Mouse (Mus musculus) brain, embryonic 14.5 days (tissue): ENCODE data around the gene Cflar. TPM values are rescaled to one million over a fixed set of nuclear protein-coding genes. Genes with fewer than 3 reads are reported as not detected.

Source experiments
- DNase-seq: peaks from one replicate; pipeline ENCODE4 v3.0.0-alpha.2; 2011; ENCODE audit warnings: low read depth
- CTCF ChIP-seq: fragments of 200-500 bp; IDR thresholded peaks from 2 replicates; pipeline ENCODE4 v1.5.1; 2012; ENCODE audit warnings: inconsistent platforms, mild to moderate bottlenecking, moderate library complexity, borderline replicate concordance; ENCODE audit not compliant: insufficient read depth, insufficient read length; ENCODE audit errors: extremely low read depth
- POLR2A ChIP-seq: fragments of 200-500 bp; IDR thresholded peaks from 2 replicates; pipeline ENCODE4 v1.6.1; 2012; ENCODE audit warnings: mild to moderate bottlenecking, inconsistent platforms, borderline replicate concordance; ENCODE audit not compliant: poor library complexity, insufficient read depth, insufficient read length, severe bottlenecking; ENCODE audit errors: extremely low read depth
- polyA plus RNA-seq: library from polyadenylated mRNA; depleted of rRNA; stranded (reverse); fragments of >200 nt; gene quantifications from 2 replicates; pipeline ENCODE4 v1.2.3, GENCODE M21; 2012

The Cflar gene
- polyA plus RNA-seq, 1 experiment, result 12.3 TPM

- DNase-seq, result no peak
- TF ChIP-seq POLR2A (no peak), CTCF (no peak)
Measured at GRCm38 (mm10) chr1:58725095-58725494, 13.8 kb downstream of the Cflar start.

DNA sequence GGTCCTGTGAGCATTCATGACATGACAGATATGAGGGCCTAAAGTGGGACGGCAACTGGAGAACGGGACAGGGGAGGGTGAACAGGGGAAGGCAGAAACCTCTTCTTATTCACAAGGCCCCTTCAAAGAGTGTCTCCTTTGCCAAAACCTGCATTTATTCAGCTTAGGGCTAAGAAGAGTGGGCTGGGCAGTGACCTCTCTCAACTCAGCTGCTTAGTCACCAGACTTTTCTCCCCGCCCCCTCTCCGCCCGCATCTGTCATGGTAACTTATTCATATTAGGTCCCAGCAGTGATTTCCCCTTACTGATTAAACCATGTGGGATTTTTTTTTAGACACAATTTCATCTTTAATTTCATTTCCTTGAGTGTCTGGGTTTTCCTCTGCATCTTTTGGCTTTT is 14.5 kb downstream of the Cflar start:
- TF ChIP-seq POLR2A, result no peak
- no peak for TF ChIP-seq CTCF
- no peak for DNase-seq

DNA sequence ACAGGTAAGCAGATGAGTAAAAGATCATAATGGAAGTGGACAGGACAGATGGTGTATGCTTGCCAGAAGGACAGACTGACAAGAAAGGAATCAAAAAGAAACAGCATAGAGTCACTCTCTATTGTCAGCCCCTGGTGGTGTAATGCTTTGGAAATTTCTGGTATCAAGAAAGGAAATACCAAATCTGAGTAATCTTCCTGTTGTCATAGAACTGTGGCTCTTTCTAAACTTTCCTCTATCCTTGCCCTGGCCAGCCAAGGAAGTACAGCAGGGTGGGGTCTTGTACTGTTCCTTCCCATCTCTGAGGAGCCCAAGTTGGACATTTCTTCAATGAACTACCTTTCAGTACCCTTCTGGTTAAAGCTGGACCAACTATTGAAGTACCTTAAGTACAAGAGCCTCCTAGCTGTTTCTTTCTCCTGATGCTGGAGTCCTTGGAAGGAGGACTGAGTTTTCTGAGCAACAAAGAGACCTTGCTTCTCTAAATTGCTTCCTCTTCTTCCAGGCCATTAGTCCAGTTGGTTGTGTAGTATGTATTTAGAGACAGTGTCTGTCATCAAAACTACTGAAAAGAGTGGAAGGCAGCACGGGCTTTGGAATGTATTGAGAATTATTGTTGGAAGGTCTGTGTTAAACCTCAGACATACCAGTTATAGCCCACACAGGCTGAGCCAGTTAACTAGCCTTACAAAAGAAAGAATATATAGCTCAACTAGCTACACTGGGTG is 15.9 kb downstream of the Cflar start:
- no peak for DNase-seq
- no peak for TF ChIP-seq CTCF
- TF ChIP-seq POLR2A, result no peak

DNA sequence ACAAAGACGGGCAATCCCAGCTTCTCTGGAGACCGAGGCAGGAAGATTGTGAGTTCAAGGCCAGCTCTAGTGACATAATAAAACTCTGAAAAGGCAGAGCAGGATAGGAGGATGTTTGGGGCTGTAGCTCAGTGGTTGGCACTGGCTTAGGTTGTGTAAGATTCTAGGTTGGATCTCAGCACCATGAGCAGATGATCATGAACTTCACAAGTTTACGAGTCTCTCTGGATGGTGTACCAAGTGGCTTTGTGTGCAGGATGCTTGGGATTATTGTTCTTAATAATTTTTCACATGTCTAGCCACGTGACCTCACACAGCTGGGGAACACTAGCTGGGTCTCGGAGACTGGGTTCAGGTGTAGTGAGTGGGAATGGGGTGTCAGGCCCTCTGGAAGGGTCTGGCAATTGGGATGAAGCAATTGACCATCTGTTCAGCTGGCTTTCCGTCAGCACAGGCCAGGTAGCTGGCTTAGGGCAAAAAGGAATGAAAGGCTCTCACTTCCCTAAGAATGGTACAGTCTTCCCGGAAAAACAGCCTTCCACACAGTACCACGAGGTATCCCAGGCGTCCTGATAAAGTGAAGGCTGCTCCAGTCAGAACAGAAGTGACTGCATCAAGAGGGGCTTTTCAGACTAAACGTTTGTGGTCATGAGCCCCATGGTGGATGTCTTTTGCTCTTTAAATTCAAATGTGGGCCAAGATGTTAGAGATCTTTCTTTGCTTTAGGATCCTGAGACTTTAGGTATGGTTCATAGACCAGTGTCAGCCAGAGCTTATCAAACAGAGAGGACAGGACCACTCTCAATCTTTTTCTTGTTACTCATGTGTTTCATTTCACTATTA is 16.7 kb downstream of the Cflar start:
- DNase-seq, result no peak
- TF ChIP-seq POLR2A, result no peak
- no peak for TF ChIP-seq CTCF

DNA sequence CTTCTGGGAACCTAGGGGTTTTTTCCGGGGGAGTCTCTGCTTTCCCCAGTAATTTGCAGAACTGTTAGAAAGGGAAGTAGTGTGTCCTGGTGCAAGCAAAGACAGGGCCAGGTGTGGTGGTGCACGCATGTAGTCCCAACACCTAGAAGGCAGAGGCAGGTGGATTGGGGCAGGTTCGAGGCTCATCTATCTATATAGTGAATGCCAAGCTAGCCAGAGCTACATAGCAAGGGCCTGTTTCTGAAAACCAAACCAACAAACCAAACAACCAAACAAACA is 17.2 kb downstream of the Cflar start:
- TF ChIP-seq CTCF, result no peak
- TF ChIP-seq POLR2A, result no peak
- DNase-seq, result no peak

- TF ChIP-seq CTCF, result no peak
- TF ChIP-seq POLR2A, result no peak
- DNase-seq, result no peak
Measured at GRCm38 (mm10) chr1:58733636-58734035, 22.3 kb downstream of the Cflar start.

GRCm38 (mm10) chr1:58734043-58734920 is 23.0 kb downstream of the Cflar start:
- TF ChIP-seq CTCF (no peak), POLR2A (no peak)
- no peak for DNase-seq

- TF ChIP-seq CTCF, result no peak
- TF ChIP-seq POLR2A, result no peak
- DNase-seq, result no peak
Measured at GRCm38 (mm10) chr1:58735962-58736361, 24.7 kb downstream of the Cflar start.

GRCm38 (mm10) chr1:58736968-58737367 is 25.7 kb downstream of the Cflar start:
- TF ChIP-seq POLR2A (no peak), CTCF (no peak)
- peak; percentile 51 for DNase-seq

GRCm38 (mm10) chr1:58739529-58739928 is 28.2 kb downstream of the Cflar start:
- TF ChIP-seq CTCF (no peak), POLR2A (no peak)
- DNase-seq, result peak; percentile 79

DNA sequence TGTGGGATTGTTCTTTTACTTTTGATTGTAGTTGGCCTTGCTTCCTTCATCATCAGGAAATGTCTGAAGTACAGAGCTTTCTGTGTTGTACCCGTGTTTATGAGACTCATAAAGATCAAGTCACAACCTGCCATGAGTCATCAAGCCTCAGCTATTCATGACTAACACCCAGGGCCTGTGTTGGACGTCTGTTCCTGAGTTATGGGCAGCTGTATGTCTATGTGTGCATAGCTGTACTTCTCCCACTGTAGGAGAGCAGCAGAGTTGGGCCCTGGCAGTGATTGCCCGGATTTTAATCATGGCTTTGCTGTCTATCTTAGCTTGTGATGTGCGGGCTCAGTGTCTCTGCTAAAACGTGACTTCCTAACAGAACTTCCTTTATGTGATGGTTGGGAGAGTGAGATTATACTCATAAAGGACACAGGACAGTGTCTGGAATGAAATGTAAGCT is 31.3 kb downstream of the Cflar start:
- no peak for DNase-seq
- TF ChIP-seq POLR2A (no peak), CTCF (no peak)

- TF ChIP-seq CTCF (no peak), POLR2A (no peak)
- DNase-seq, result no peak
Measured at GRCm38 (mm10) chr1:58743252-58743651, 31.9 kb downstream of the Cflar start.

DNA sequence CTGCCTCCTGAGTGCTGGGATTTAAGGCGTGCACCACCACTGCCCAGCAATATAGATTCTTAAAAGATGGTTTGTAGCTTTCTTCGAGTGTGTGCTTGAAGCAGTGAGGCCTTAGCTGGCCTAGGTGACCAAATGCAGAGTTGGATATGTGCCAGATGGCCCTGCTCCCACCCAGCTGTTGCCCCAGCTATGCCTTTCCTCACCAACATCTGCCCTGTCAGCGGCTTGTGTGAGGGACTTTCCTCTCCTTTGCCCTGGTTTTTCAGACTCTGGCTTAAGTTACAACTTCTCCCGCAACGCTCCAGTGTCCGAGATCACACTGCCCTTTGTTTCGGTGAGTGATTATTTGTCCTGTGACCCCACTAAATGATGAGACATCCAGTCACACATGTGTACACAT is 33.3 kb downstream of the Cflar start:
- no peak for DNase-seq
- no peak for TF ChIP-seq POLR2A
- no peak for TF ChIP-seq CTCF
